Mouse (Mus musculus) adrenal gland, adult 8-10 months (tissue): ENCODE measurements around the gene Bbs1. TPM values are rescaled to one million over a fixed set of nuclear protein-coding genes. Genes with fewer than 3 reads are reported as not detected.

ENCODE experiments used
- total RNA-seq, 4 experiments: library from RNA; stranded (reverse); gene quantifications; 2 replicates each; pipeline ENCODE4 v1.2.4; 2022

Gene Bbs1
- total RNA-seq, 4 experiments from 2014 or later = 6.9 to 23.3 (median 12.5) TPM

Other genes with a start within 250 kb of the Bbs1 start
- 1 to 10 TPM in 1 of 4 experiments, under 1 TPM in 2, not detected in 1; 0.67 to 1.0 (median 0.94) TPM for gene Gm960, start 208.0 kb downstream of the Bbs1 start, total RNA-seq
- gene Sptbn2, start 195.5 kb downstream of the Bbs1 start, total RNA-seq = 1 to 10 TPM in 3 of 4 experiments, under 1 TPM in 1; 0.99 to 3.5 (median 1.6) TPM
- gene Rbm4b, start 150.1 kb downstream of the Bbs1 start, total RNA-seq = 10 to 100 TPM; 14.3 to 16.5 (median 16.1) TPM
- gene Rbm4, start 112.7 kb downstream of the Bbs1 start, total RNA-seq = 10 to 100 TPM; 54.0 to 83.2 (median 62.0) TPM
- gene Gm21992, start 95.0 kb downstream of the Bbs1 start, total RNA-seq = 10 to 100 TPM; 20.7 to 31.8 (median 24.4) TPM
- 10 to 100 TPM; 43.7 to 64.6 (median 53.9) TPM for gene Rbm14, start 95.0 kb downstream of the Bbs1 start, total RNA-seq
- 100 to 1,000 TPM; 101 to 198 (median 175) TPM for gene Ccs, start 67.3 kb downstream of the Bbs1 start, total RNA-seq
- gene Ccdc87, start 67.3 kb downstream of the Bbs1 start, total RNA-seq = under 1 TPM; 0.15 to 0.59 (median 0.29) TPM
- gene Ctsf, start 51.5 kb downstream of the Bbs1 start, total RNA-seq = 100 to 1,000 TPM; 412 to 672 (median 540) TPM
- gene Actn3, start 28.7 kb downstream of the Bbs1 start, total RNA-seq = 1 to 10 TPM in 1 of 4 experiments, under 1 TPM in 3; 0.46 to 1.5 (median 0.75) TPM
- gene Zdhhc24, start 28.0 kb downstream of the Bbs1 start, total RNA-seq = 10 to 100 TPM; 26.3 to 35.8 (median 29.2) TPM
- gene Dpp3, start 21.7 kb upstream of the Bbs1 start, total RNA-seq = 100 to 1,000 TPM; 110 to 141 (median 132) TPM
- gene Peli3, start 36.5 kb upstream of the Bbs1 start, total RNA-seq = 10 to 100 TPM; 10.9 to 19.5 (median 15.2) TPM
- 10 to 100 TPM; 44.6 to 56.9 (median 53.6) TPM for gene Mrpl11, start 55.5 kb upstream of the Bbs1 start, total RNA-seq
- gene Npas4, start 83.7 kb upstream of the Bbs1 start, total RNA-seq = under 1 TPM; 0.17 to 0.43 (median 0.32) TPM
- 1 to 10 TPM; 4.0 to 5.7 (median 4.5) TPM for gene Slc29a2, start 117.2 kb upstream of the Bbs1 start, total RNA-seq
- 10 to 100 TPM; 44.3 to 54.2 (median 51.8) TPM for gene B4gat1, start 132.2 kb upstream of the Bbs1 start, total RNA-seq
- gene AC124502.3, start 132.3 kb upstream of the Bbs1 start, total RNA-seq = 1 to 10 TPM in 3 of 4 experiments, under 1 TPM in 1; 0.59 to 3.9 (median 1.9) TPM
- 10 to 100 TPM; 30.0 to 40.1 (median 33.6) TPM for gene Brms1, start 134.7 kb upstream of the Bbs1 start, total RNA-seq
- 1 to 10 TPM; 4.1 to 8.1 (median 7.7) TPM for gene Rin1, start 143.9 kb upstream of the Bbs1 start, total RNA-seq
- gene Cd248, start 161.4 kb upstream of the Bbs1 start, total RNA-seq = 10 to 100 TPM in 1 of 4 experiments, 1 to 10 TPM in 3; 8.9 to 11.8 (median 9.2) TPM
- gene Tmem151a, start 178.9 kb upstream of the Bbs1 start, total RNA-seq = 1 to 10 TPM; 2.1 to 2.8 (median 2.6) TPM
- gene Yif1a, start 181.9 kb upstream of the Bbs1 start, total RNA-seq = 10 to 100 TPM; 58.5 to 79.0 (median 62.9) TPM
- 1 to 10 TPM; 1.5 to 3.2 (median 2.6) TPM for gene Cnih2, start 191.9 kb upstream of the Bbs1 start, total RNA-seq
- 100 to 1,000 TPM; 184 to 206 (median 197) TPM for gene Rab1b, start 200.4 kb upstream of the Bbs1 start, total RNA-seq
- 10 to 100 TPM; 54.5 to 66.9 (median 61.4) TPM for gene Klc2, start 211.9 kb upstream of the Bbs1 start, total RNA-seq